In genomic region chr16:30374266-30374665, GRCm38 (mm10) we compare ENCODE assay signal across 9 mouse cellular contexts. TPM values are rescaled to one million over a fixed set of nuclear protein-coding genes. Genes with fewer than 3 reads are reported as not detected.
DNase-seq lines count a peak whose midpoint lies in the region; ATAC-seq lines count a peak whose summit lies in the region.
"Had no signal": no experiment of that assay in that cellular context is flagged by ENCODE, and none has a peak within 500 bp of the region (broad histone marks: within the 10 kb centered on the region; RNA-seq: fewer than 3 reads in every experiment).

No protein-coding gene starts in this region.

- no peak overlapping the region for H3K27ac ChIP-seq in kidney, embryonic 15.5 days
- H3K27ac ChIP-seq: limb, embryonic 13.5 days had no signal

- 71% methylated on average over 3 of the region's 3 CpGs for WGBS in kidney, embryonic 15.5 days

- ATAC-seq in kidney, embryonic 15.5 days (replicated peaks; ENCODE audit: low FRiP score), result no peak

- H3K4me2 ChIP-seq in kidney, embryonic 15.5 days, result no peak overlapping the region
- H3K4me2 ChIP-seq: limb, embryonic 13.5 days had no signal

- no peaks in the 10 kb centered on the region for H3K27me3 ChIP-seq in kidney, embryonic 15.5 days
- H3K27me3 ChIP-seq: limb, embryonic 13.5 days had no signal

- DNase-seq in kidney, adult 18-20 months, result peak; percentile 10
- DNase-seq in A20 (ENCODE audit: low read depth, low spot score) (peak; percentile 61), MN1 (ENCODE audit: low spot score) (peak; percentile 69)
- DNase-seq in embryo, embryonic 10 days (ENCODE audit: low spot score), result peak; percentile 75
- DNase-seq in kidney, postnatal 10 days, result peak; percentile 72
- peak; percentile 83 for DNase-seq in naive thymus-derived CD4-positive, alpha-beta T cell, adult 2 months (ENCODE audit: low read depth)
- DNase-seq in spleen, postnatal 4 days (ENCODE audit: low spot score in 2 of 2), result no peak

- H3K4me3 ChIP-seq in kidney, embryonic 15.5 days (replicated peaks), result no peak overlapping the region
- H3K4me3 ChIP-seq: limb, embryonic 13.5 days had no signal

- no peaks in the 10 kb centered on the region for H3K36me3 ChIP-seq in kidney, embryonic 15.5 days
- H3K36me3 ChIP-seq: limb, embryonic 13.5 days had no signal

- no peak overlapping the region for H3K9ac ChIP-seq in kidney, embryonic 15.5 days
- H3K9ac ChIP-seq: limb, embryonic 13.5 days had no signal

- H3K9me3 ChIP-seq in kidney, embryonic 15.5 days (replicated peaks), result no peaks in the 10 kb centered on the region
- H3K9me3 ChIP-seq: limb, embryonic 13.5 days had no signal

- H3K4me1 ChIP-seq in kidney, embryonic 15.5 days, result no peaks in the 10 kb centered on the region
- H3K4me1 ChIP-seq: limb, embryonic 13.5 days had no signal

RNA-seq across cellular contexts. Expression of gene Atp13a3, which starts 31.5 kb away (rescaled TPM):
- polyA plus RNA-seq in kidney, embryonic 15.5 days (2015; fragmentation: Nextera tagmentation; extraction: Ambion mirVana), result 12.1 and 14.0 TPM in 2 replicates

Comparison
In these comparisons a context has a peak if more than half of its experiments do, and no peak if none do; other contexts are left out.
1. DNase-seq: peak in kidney, adult 18-20 months (single experiment), A20 (single experiment), MN1 (single experiment), embryo, embryonic 10 days (single experiment), kidney, postnatal 10 days (single experiment) and naive thymus-derived CD4-positive, alpha-beta T cell, adult 2 months (single experiment); none in spleen, postnatal 4 days (0 of 2).